Mouse (Mus musculus): Measurements from ENCODE around the gene Scube2. TPM values are rescaled to one million over a fixed set of nuclear protein-coding genes. Genes with fewer than 3 reads are reported as not detected.

Scube2 gene
- polyA plus RNA-seq, 1 experiment from 2014 or later: 2.3 TPM

DNA sequence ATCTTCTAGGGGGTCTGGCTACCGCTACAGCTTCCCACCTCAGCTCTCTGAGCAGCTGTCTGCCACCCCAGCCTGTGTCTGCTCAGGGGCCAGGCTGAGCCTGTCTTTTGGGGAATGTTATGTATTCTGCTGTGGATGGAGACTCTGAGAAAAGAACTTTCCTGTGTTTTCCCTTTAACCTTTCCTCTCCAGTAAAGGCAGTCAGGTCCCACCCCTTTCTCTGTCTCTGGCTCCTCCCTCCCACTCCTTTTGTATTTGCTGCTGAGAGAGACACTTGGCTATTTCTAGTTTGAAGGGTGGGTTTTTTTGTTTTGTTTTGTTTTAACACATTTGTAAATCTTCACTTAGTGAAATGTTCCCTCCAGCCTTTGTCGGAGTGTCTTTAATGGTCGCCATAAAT is 1.2 kb upstream of the Scube2 start:
- no peak for ATAC-seq (ENCODE audit: low FRiP score, low TSS enrichment)
- 25% methylated on average over 3 of the region's 3 CpGs for WGBS
- H3K27ac ChIP-seq (replicated peaks; ENCODE audit: low read depth, low read length): no peak overlapping the region
- no peaks in the 10 kb centered on the region for H3K36me3 ChIP-seq (ENCODE audit: control insufficient read depth, insufficient read depth, low read length)
- no peak for DNase-seq
- no peaks in the 10 kb centered on the region for H3K9me3 ChIP-seq (ENCODE audit: control insufficient read depth, low read length)
- H3K4me1 ChIP-seq (ENCODE audit: control insufficient read depth, insufficient read depth, low read length): peaks cover 3% of the 10 kb centered on the region; the same call in 1 of the 2 replicates
- H3K9ac ChIP-seq (replicated peaks; ENCODE audit: low read length): no peak overlapping the region
- no peak overlapping the region for H3K4me3 ChIP-seq (replicated peaks; ENCODE audit: low read depth, low read length)
- H3K4me2 ChIP-seq (ENCODE audit: low read length): no peak overlapping the region
- peaks cover 12% of the 10 kb centered on the region for H3K27me3 ChIP-seq (ENCODE audit: control insufficient read depth, insufficient read depth, low read length)

- Histone ChIP-seq H3K9me3 (ENCODE audit: control insufficient read depth, low read length) (no peaks in the 10 kb centered on the region), H3K27me3 (ENCODE audit: control insufficient read depth, insufficient read depth, low read length) (peaks cover 12% of the 10 kb centered on the region), H3K4me2 (ENCODE audit: low read length) (no peak overlapping the region), H3K27ac (replicated peaks; ENCODE audit: low read depth, low read length) (no peak overlapping the region), H3K4me3 (replicated peaks; ENCODE audit: low read depth, low read length) (no peak overlapping the region), H3K36me3 (ENCODE audit: control insufficient read depth, insufficient read depth, low read length) (no peaks in the 10 kb centered on the region), H3K4me1 (ENCODE audit: control insufficient read depth, insufficient read depth, low read length) (peaks cover 3% of the 10 kb centered on the region; the same call in 1 of the 2 replicates), H3K9ac (replicated peaks; ENCODE audit: low read length) (no peak overlapping the region)
- DNase-seq (no peak), ATAC-seq (ENCODE audit: low FRiP score, low TSS enrichment) (no peak)
- 21% methylated on average over 4 of the region's 4 CpGs for WGBS
Observed at GRCm38 (mm10) chr7:109863561-109863960, 1.9 kb downstream of the Scube2 start.

- 88% methylated on average over 7 of the region's 7 CpGs for WGBS
- no peak overlapping the region for H3K27ac ChIP-seq (replicated peaks; ENCODE audit: low read depth, low read length)
Observed at GRCm38 (mm10) chr7:109860162-109860561, 5.3 kb downstream of the Scube2 start.

DNA sequence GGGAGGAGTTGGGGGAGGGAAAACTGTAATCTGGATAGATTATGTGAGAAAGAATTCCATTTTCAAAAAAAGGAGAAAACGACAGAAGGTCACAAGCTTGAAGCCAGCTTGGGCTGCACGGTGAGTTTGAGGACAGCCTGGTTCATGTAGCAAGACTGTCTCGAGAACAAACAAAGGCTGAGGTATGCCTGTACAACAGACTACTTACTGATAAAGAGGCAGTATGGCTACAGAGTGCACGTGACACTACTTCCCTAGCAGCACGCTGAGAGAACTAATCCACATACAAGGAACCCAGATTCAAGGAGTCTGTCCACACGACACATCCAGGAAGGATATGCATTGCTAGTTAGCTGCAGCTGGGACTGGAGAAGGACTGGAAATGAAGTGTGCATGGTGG is 6.1 kb downstream of the Scube2 start:
- Histone ChIP-seq H3K27me3 (ENCODE audit: control insufficient read depth, insufficient read depth, low read length) (peaks cover 2% of the 10 kb centered on the region), H3K9ac (replicated peaks; ENCODE audit: low read length) (no peak overlapping the region), H3K27ac (replicated peaks; ENCODE audit: low read depth, low read length) (no peak overlapping the region), H3K4me2 (ENCODE audit: low read length) (no peak overlapping the region), H3K9me3 (ENCODE audit: control insufficient read depth, low read length) (no peaks in the 10 kb centered on the region), H3K4me3 (replicated peaks; ENCODE audit: low read depth, low read length) (no peak overlapping the region), H3K4me1 (ENCODE audit: control insufficient read depth, insufficient read depth, low read length) (no peaks in the 10 kb centered on the region), H3K36me3 (ENCODE audit: control insufficient read depth, insufficient read depth, low read length) (no peaks in the 10 kb centered on the region)
- WGBS: 62% methylated on average over 6 of the region's 6 CpGs
- DNase-seq (no peak), ATAC-seq (ENCODE audit: low FRiP score, low TSS enrichment) (no peak)

More at GRCm38 (mm10) chr7:109860162-109860561, 5.3 kb downstream of the Scube2 start:
- Histone ChIP-seq H3K4me2 (ENCODE audit: low read length) (no peak overlapping the region), H3K9me3 (ENCODE audit: control insufficient read depth, low read length) (no peaks in the 10 kb centered on the region), H3K4me1 (ENCODE audit: control insufficient read depth, insufficient read depth, low read length) (peaks cover 3% of the 10 kb centered on the region; the same call in 1 of the 2 replicates), H3K9ac (replicated peaks; ENCODE audit: low read length) (no peak overlapping the region), H3K27me3 (ENCODE audit: control insufficient read depth, insufficient read depth, low read length) (peaks cover 6% of the 10 kb centered on the region), H3K4me3 (replicated peaks; ENCODE audit: low read depth, low read length) (no peak overlapping the region), H3K36me3 (ENCODE audit: control insufficient read depth, insufficient read depth, low read length) (no peaks in the 10 kb centered on the region)
- ATAC-seq (ENCODE audit: low FRiP score, low TSS enrichment) (no peak), DNase-seq (no peak)

GRCm38 (mm10) chr7:109852752-109853212 is 12.7 kb downstream of the Scube2 start:
- DNase-seq (no peak), ATAC-seq (ENCODE audit: low FRiP score, low TSS enrichment) (no peak)
- Histone ChIP-seq H3K4me2 (ENCODE audit: low read length) (no peak overlapping the region), H3K27ac (replicated peaks; ENCODE audit: low read depth, low read length) (no peak overlapping the region), H3K9me3 (ENCODE audit: control insufficient read depth, low read length) (no peaks in the 10 kb centered on the region), H3K36me3 (ENCODE audit: control insufficient read depth, insufficient read depth, low read length) (no peaks in the 10 kb centered on the region), H3K4me3 (replicated peaks; ENCODE audit: low read depth, low read length) (no peak overlapping the region), H3K27me3 (ENCODE audit: control insufficient read depth, insufficient read depth, low read length) (no peaks in the 10 kb centered on the region), H3K4me1 (ENCODE audit: control insufficient read depth, insufficient read depth, low read length) (peaks cover 20% of the 10 kb centered on the region), H3K9ac (replicated peaks; ENCODE audit: low read length) (no peak overlapping the region)
- 79% methylated on average over 7 of the region's 7 CpGs for WGBS

DNA sequence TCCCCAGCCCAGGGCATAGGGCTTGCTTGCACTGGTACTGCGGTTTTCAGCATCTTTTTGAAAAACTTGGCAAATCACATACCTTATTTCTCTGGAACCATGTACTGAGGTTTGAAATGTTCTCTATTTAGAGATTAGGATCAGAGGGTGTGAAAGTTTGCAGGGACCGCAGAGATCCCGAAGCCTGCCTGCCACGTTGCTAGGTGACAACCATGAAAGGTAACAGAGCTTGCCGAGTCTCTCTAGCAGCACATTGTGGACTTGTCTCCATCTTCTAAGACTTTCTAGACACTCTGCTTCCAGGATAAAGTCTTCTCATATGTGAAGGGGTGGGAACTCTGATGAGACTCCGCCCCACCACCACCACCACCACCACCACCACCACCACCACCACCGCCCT is 13.5 kb downstream of the Scube2 start:
- H3K4me3 ChIP-seq (replicated peaks; ENCODE audit: low read depth, low read length): no peak overlapping the region
- H3K9me3 ChIP-seq (ENCODE audit: control insufficient read depth, low read length): no peaks in the 10 kb centered on the region
- no peak overlapping the region for H3K9ac ChIP-seq (replicated peaks; ENCODE audit: low read length)
- 63% methylated on average over 7 of the region's 7 CpGs for WGBS
- H3K36me3 ChIP-seq (ENCODE audit: control insufficient read depth, insufficient read depth, low read length): no peaks in the 10 kb centered on the region
- H3K27ac ChIP-seq (replicated peaks; ENCODE audit: low read depth, low read length): no peak overlapping the region
- no peaks in the 10 kb centered on the region for H3K27me3 ChIP-seq (ENCODE audit: control insufficient read depth, insufficient read depth, low read length)
- no peak overlapping the region for H3K4me2 ChIP-seq (ENCODE audit: low read length)
- ATAC-seq (ENCODE audit: low FRiP score, low TSS enrichment) (no peak), DNase-seq (no peak)
- H3K4me1 ChIP-seq (ENCODE audit: control insufficient read depth, insufficient read depth, low read length): peaks cover 20% of the 10 kb centered on the region

GRCm38 (mm10) chr7:109850531-109850930 is 14.9 kb downstream of the Scube2 start:
- Histone ChIP-seq H3K27ac (replicated peaks; ENCODE audit: low read depth, low read length) (no peak overlapping the region), H3K4me1 (ENCODE audit: control insufficient read depth, insufficient read depth, low read length) (peaks cover 20% of the 10 kb centered on the region), H3K4me3 (replicated peaks; ENCODE audit: low read depth, low read length) (no peak overlapping the region), H3K27me3 (ENCODE audit: control insufficient read depth, insufficient read depth, low read length) (no peaks in the 10 kb centered on the region), H3K9ac (replicated peaks; ENCODE audit: low read length) (no peak overlapping the region), H3K9me3 (ENCODE audit: control insufficient read depth, low read length) (no peaks in the 10 kb centered on the region), H3K4me2 (ENCODE audit: low read length) (no peak overlapping the region), H3K36me3 (ENCODE audit: control insufficient read depth, insufficient read depth, low read length) (no peaks in the 10 kb centered on the region)
- no peak for DNase-seq
- 7% methylated on average over 3 of the region's 3 CpGs for WGBS
- ATAC-seq (ENCODE audit: low FRiP score, low TSS enrichment): no peak

GRCm38 (mm10) chr7:109849750-109850434 is 15.6 kb downstream of the Scube2 start:
- H3K4me2 ChIP-seq (ENCODE audit: low read length): no peak overlapping the region
- ATAC-seq (ENCODE audit: low FRiP score, low TSS enrichment) (no peak), DNase-seq (no peak)
- no peak overlapping the region for H3K27ac ChIP-seq (replicated peaks; ENCODE audit: low read depth, low read length)
- H3K9ac ChIP-seq (replicated peaks; ENCODE audit: low read length): no peak overlapping the region
- H3K36me3 ChIP-seq (ENCODE audit: control insufficient read depth, insufficient read depth, low read length): no peaks in the 10 kb centered on the region
- 13% methylated on average over 8 of the region's 8 CpGs for WGBS
- H3K4me1 ChIP-seq (ENCODE audit: control insufficient read depth, insufficient read depth, low read length): peaks cover 20% of the 10 kb centered on the region
- no peaks in the 10 kb centered on the region for H3K9me3 ChIP-seq (ENCODE audit: control insufficient read depth, low read length)
- H3K4me3 ChIP-seq (replicated peaks; ENCODE audit: low read depth, low read length): no peak overlapping the region
- H3K27me3 ChIP-seq (ENCODE audit: control insufficient read depth, insufficient read depth, low read length): no peaks in the 10 kb centered on the region
